Mouse (Mus musculus) G1E (cell line): ENCODE measurements at regions not wholly inside any gene's neighbourhood (a gene's known extent, or its start where the extent isn't known, plus 50 kb on each side); places are given as distances from the start of the nearest gene placed in this dataset.

Experiments
- CTCF ChIP-seq: IDR thresholded peaks from 2 replicates; pipeline ENCODE4 v1.5.1; 2012; ENCODE audit warnings: low read depth, low read length, inconsistent platforms, mixed read lengths
- GATA1 ChIP-seq: IDR thresholded peaks from 2 replicates; pipeline ENCODE4 v1.6.1; 2012; ENCODE audit warnings: borderline replicate concordance, low read length, inconsistent platforms, mixed read lengths
- POLR2AphosphoS5 ChIP-seq: IDR thresholded peaks from 2 replicates; pipeline ENCODE4 v1.6.1; 2012; ENCODE audit warnings: low read depth, low read length, inconsistent platforms; ENCODE audit not compliant: insufficient replicate concordance

DNA sequence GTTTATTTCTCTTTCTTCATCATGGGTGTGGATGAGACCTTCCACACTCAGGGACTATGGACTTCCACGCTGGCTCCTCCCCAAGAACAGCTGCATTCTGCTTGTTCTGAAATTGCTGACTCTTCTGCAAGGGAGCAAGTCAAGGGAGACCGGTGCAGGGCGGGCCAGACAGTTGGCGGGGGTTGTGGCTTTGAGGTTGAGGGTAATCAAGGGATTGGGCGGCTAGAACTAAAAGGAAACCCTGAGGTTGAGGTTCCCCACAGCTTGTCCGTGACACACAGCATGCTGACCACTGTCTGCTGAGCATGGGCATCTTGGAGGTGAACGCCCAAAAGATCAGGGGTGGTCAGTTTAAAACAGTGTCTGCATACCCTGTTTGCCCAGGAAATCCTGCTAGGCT, 83.1 kb upstream of the Syt13 start:
- TF ChIP-seq CTCF (no peak), GATA1 (no peak), POLR2AphosphoS5 (no peak)
